Mouse (Mus musculus): ENCODE measurements around the gene Pcnx4. TPM values are rescaled to one million over a fixed set of nuclear protein-coding genes. Genes with fewer than 3 reads are reported as not detected.
A peak's percentile ranks its signal among the peaks of the same experiment; 100 is the strongest.

The Pcnx4 gene
- polyA plus RNA-seq (2015; fragmentation: Nextera tagmentation; extraction: Ambion mirVana) = 19.0 and 20.0 TPM in 2 replicates

DNA sequence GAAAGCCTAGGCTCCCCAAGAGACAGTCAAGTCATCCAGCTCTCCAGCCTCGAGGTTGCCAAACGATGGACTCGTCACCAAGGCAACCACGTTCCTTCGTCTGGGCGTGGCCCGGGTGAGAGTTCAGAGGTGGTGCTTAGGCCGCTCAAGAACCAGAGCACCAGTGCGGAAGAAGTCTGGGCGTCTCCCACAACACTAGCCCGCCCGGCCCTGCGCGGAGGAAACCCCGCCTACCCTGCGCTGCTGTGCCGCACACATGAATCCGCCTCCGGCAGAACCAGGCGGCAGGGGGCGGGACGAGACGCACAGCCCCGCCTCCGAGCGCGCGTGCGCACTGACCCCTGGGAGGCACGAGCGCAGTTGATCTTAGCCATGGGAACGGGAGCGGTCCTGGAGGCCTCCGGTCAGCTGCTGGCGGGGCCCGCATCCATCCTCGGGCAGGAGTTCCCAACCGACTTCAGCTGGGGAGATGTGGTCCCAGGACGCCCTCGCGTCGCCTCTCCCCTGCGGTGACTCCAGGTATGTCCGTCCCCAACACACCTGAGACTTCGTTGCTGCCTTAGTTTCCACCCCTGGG is at the start of gene Pcnx4:
Gene Pcnx4, plus strand, starts transcription at position 363 of the 577 bp plus-strand sequence.
- Histone ChIP-seq H3K4me3 (peak within 1 kb of the TSS; percentile 72), H3K4me2 (peak within 1 kb of the TSS; percentile 69), H3K27ac (peak within 1 kb of the TSS; percentile 72), H3K36me3 (no peaks in the 10 kb centered on the region), H3K9me3 (no peaks in the 10 kb centered on the region), H3K9ac (peak within 1 kb of the TSS; percentile 79), H3K27me3 (no peaks in the 10 kb centered on the region), H3K4me1 (replicated peaks) (peaks cover 12% of the 10 kb centered on the region)
- WGBS = under 1% methylated on average over 45 of the region's 45 CpGs
- ATAC-seq (ENCODE audit: low FRiP score) = peak; percentile 99

DNA sequence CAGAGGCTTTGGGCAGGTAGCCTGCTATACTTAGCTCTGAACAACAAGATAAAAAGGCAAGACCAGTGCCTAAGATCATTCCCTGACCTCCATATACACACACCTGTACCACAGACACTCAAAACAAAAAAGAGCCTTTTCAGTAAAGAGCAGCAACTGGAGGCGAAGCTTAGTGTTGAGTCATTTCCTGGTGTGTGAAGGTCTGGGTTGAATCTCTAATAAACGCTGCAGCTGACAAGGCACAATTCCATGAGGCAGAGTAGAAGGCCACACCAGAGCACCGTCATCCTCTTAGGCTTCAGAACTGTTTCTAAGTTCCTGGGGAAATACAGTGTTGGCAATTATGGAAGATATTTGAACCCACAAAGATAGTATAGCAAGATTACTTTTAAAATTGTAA is 48.7 kb upstream of the Pcnx4 start:
- H3K36me3 ChIP-seq = no peaks in the 10 kb centered on the region
- H3K27ac ChIP-seq = no peak overlapping the region
- ATAC-seq (ENCODE audit: low FRiP score) = no peak
- no peak overlapping the region for H3K9ac ChIP-seq
- no peaks in the 10 kb centered on the region for H3K27me3 ChIP-seq
- no peak overlapping the region for H3K4me2 ChIP-seq
- WGBS = 86% methylated on average over 3 of the region's 3 CpGs
- no peaks in the 10 kb centered on the region for H3K9me3 ChIP-seq
- H3K4me1 ChIP-seq (replicated peaks) = peaks cover 3% of the 10 kb centered on the region; the same call in 1 of the 2 replicates
- H3K4me3 ChIP-seq = no peak overlapping the region

DNA sequence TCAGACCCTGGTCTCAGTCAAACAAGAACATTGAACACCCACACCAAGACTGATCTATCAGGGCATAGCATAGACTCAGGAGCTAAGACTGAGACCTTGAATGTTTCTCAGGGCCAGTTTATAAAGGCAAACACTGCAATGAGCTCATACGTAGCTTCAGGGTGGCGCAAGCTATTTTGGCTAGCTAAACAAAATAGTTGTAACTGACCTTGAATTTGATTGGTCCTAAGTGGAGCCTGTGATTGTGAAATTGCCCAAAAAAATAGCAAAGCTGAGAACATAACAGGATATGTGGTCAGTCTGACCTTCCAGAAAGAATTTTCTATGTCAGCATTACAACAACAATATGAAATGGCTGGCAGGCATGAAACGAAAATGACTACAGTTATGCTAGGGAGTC is 46.2 kb upstream of the Pcnx4 start:
- 94% methylated on average over 3 of the region's 3 CpGs for WGBS
- H3K9ac ChIP-seq = no peak overlapping the region
- H3K36me3 ChIP-seq = no peaks in the 10 kb centered on the region
- no peaks in the 10 kb centered on the region for H3K9me3 ChIP-seq
- no peak overlapping the region for H3K4me2 ChIP-seq
- H3K27ac ChIP-seq = no peak overlapping the region
- no peak for ATAC-seq (ENCODE audit: low FRiP score)
- no peak overlapping the region for H3K4me3 ChIP-seq
- H3K4me1 ChIP-seq (replicated peaks) = no peaks in the 10 kb centered on the region
- no peaks in the 10 kb centered on the region for H3K27me3 ChIP-seq

DNA sequence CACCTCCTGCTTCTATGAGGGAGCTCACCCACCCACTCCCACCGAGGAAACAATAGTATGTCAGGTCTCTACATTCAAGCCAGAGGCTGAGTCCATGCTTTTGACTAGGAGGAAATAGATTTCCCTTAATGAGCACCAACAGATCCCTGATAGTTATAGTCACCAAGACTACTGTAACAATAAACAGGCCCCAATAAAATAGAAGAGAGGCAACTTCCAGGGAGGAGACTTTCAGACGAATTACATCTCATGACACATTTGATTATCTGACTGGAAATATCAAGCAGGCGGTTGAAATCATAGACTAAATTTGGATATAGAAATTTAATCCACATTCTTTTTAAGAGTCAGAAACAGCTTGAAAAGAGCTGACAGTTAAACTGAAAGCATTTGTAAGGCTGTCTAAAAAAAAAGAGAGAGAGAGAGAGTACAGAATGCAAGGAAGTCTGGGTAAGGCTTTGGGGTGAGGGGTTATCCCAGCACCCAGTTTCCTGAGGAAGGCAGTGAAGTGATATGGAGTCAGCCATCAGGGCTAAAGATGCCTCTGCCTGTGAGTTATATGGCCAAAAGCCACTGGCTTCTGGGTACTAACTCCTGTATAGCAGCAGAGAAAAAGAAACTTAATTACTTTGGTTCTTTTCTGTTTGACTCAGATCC is 45.0 kb upstream of the Pcnx4 start:
- H3K9ac ChIP-seq = no peak overlapping the region
- no peaks in the 10 kb centered on the region for H3K4me1 ChIP-seq (replicated peaks)
- no peak for ATAC-seq (ENCODE audit: low FRiP score)
- no peaks in the 10 kb centered on the region for H3K36me3 ChIP-seq
- WGBS = 82% methylated on average over 3 of the region's 3 CpGs
- no peak overlapping the region for H3K4me3 ChIP-seq
- H3K4me2 ChIP-seq = no peak overlapping the region
- no peak overlapping the region for H3K27ac ChIP-seq
- H3K9me3 ChIP-seq = no peaks in the 10 kb centered on the region
- H3K27me3 ChIP-seq = no peaks in the 10 kb centered on the region

DNA sequence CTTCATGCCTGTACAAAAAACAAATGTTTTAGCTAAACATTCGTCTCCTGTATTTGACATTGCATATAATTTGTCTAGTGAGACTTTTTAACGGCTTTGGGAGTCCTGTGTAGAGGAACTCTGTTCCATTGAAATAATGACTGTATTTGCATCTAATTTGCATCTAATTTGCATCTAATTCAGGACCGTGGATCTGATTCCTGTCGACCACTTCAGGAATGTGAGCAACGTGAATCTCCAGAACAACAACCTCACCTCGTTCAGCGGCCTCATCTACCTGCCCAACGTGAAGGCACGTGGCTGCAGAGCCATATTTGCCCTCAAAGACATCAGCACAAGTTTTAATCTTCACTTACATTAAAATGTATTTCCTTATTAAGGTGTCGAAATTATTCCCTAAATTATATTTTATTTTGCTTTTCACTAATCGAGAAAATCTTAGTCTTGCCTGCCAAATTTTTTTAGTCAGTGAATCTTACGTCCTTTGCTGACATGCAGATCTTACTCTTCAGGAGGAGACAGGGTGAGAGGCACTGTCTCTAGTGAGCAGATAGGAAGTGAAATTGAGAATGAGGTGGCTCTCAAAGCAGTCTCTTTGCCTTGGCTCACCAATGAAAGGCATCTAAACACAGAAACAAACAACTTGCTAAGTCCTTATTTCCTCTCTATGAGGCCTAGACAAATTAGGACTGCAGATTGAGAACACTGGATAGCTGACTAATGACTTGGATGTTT is 39.1 kb upstream of the Pcnx4 start:
- Histone ChIP-seq H3K9me3 (no peaks in the 10 kb centered on the region), H3K36me3 (no peaks in the 10 kb centered on the region), H3K27ac (no peak overlapping the region), H3K4me1 (replicated peaks) (peaks cover 5% of the 10 kb centered on the region; the same call in 1 of the 2 replicates), H3K4me3 (no peak overlapping the region), H3K4me2 (no peak overlapping the region), H3K27me3 (no peaks in the 10 kb centered on the region), H3K9ac (no peak overlapping the region)
- 49% methylated on average over 12 of the region's 12 CpGs for WGBS
- ATAC-seq (ENCODE audit: low FRiP score) = no peak

DNA sequence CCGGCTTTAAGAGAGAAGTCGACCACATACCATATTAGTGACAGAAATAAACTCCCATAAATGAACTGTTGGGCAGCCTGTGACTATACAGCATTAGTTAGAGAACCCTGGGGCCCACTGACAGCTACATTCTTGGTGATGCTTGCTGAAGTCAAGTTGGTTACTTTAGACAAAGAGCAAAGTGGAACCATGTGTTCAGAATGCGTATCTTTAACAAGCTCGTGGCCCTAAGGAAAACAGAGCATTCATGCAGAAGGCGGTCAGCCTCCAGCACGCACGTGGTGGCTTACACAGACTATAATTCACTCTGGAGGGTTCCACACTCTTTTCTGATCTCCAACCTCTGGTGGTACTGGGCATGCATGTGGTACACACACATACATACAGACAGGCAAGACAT is 26.6 kb upstream of the Pcnx4 start:
- ATAC-seq (ENCODE audit: low FRiP score) = no peak
- Histone ChIP-seq H3K9ac (no peak overlapping the region), H3K27me3 (no peaks in the 10 kb centered on the region), H3K27ac (no peak overlapping the region), H3K4me3 (no peak overlapping the region), H3K36me3 (no peaks in the 10 kb centered on the region), H3K9me3 (no peaks in the 10 kb centered on the region), H3K4me2 (no peak overlapping the region), H3K4me1 (replicated peaks) (0 out of 2 replicates have a peak, but pooled peaks cover 2% of the 10 kb centered on the region)
- 64% methylated on average over 7 of the region's 7 CpGs for WGBS

DNA sequence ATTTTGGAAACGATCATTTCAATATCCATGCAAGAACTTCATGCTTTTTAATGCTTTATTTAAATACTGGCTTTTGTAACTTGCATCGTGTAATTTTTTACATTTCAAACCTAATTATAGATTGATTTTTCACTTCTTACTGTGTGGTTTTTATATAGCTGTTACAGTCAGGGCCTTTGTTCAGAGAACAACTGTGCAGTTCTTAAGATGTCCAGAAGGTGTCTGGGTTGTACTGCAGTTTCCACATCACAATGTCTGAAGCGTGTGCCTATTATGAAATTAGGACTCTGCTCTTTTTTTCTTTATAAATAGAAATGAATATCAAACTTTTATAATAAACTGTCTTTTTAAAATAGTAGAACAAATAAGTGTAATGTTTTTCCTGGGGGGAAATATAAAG is 20.7 kb upstream of the Pcnx4 start:
- H3K36me3 ChIP-seq = no peaks in the 10 kb centered on the region
- H3K27ac ChIP-seq = no peak overlapping the region
- H3K4me3 ChIP-seq = no peak overlapping the region
- H3K9ac ChIP-seq = no peak overlapping the region
- peaks cover 11% of the 10 kb centered on the region for H3K4me1 ChIP-seq (replicated peaks)
- no peak for ATAC-seq (ENCODE audit: low FRiP score)
- H3K9me3 ChIP-seq = no peaks in the 10 kb centered on the region
- WGBS = 72% methylated on average over 3 of the region's 3 CpGs
- no peak overlapping the region for H3K4me2 ChIP-seq
- no peaks in the 10 kb centered on the region for H3K27me3 ChIP-seq

DNA sequence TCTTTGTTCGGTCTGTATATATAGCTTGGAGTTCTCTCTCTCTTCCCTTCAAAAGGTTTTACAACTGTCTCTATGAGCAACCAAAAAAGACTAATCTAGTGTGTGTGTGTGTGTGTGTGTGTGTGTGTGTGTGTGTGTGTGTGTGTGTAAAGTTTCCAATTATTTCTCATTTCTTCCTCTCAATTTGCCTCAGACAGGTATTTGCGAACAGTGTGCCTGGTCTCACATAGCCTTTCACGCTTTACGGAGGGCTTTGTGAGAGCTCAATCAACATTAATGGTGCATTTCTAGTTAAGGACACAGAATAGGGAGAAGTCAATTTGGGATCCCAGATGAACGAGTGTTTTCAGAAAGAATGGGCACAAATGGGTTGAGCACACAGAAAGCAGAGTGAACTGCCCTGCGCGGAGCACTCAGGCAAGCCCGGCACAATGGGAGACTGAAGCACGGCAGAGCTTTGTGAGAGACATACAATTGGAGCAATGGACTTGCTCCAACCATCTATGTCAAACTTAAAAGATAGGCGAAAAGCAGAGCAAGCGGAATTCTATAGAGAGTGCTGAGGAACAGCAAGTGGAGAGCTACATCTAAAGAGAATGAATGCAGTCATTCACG is 18.0 kb upstream of the Pcnx4 start:
- Histone ChIP-seq H3K4me3 (0 out of 2 replicates have a peak overlapping the region, but pooled peaks have one; percentile 15), H3K27me3 (no peaks in the 10 kb centered on the region), H3K4me2 (peak overlapping the region; percentile 36), H3K36me3 (no peaks in the 10 kb centered on the region), H3K27ac (no peak overlapping the region), H3K9me3 (no peaks in the 10 kb centered on the region), H3K4me1 (replicated peaks) (peaks cover 9% of the 10 kb centered on the region), H3K9ac (peak overlapping the region; percentile 31; the same call in 1 of the 2 replicates)
- ATAC-seq (ENCODE audit: low FRiP score) = no peak
- WGBS = 28% methylated on average over 12 of the region's 12 CpGs

DNA sequence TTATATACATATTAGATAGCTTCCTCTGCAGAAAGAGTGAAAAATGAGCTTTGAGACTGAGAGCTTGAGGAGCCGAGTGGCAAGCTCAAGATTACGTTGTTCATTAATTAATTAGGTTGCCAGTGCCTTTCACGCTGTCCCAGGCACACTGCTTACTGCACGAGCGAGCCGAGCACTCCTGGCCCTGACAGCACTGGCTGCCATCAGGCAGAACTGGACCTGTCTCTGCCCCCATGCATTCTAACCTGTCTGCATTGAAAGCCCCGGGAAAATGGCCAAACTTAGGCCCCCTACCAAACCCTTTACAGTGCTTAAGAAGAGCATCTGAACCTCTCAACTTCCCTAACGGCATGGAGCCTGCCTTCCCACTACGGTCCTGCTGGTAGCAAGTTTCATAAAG is 16.8 kb upstream of the Pcnx4 start:
- Histone ChIP-seq H3K4me3 (no peak overlapping the region), H3K4me1 (replicated peaks) (peaks cover 9% of the 10 kb centered on the region), H3K27ac (no peak overlapping the region), H3K4me2 (0 out of 2 replicates have a peak overlapping the region, but pooled peaks have one; percentile 8), H3K9ac (no peak overlapping the region), H3K9me3 (no peaks in the 10 kb centered on the region), H3K27me3 (no peaks in the 10 kb centered on the region), H3K36me3 (no peaks in the 10 kb centered on the region)
- WGBS = 30% methylated on average over 9 of the region's 9 CpGs
- ATAC-seq (ENCODE audit: low FRiP score) = no peak

DNA sequence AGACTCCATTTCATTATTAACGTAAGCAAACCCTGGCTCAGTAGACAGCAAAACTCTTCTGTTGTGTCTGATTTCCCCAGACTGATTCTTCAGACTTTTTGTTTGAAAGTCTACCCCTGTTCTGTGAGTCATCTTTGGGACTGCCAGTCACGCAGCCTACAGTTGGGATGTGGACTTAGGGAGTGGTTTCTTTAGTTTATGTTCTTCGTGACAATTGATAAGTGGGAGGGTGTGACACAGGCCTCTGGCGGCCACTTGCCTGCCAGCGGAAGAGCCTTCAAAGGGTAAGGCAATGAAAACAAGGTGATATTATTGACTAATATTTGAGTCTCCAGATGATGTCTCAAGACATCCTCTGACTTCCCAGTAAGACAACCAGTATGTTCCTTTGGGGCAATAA is 16.3 kb upstream of the Pcnx4 start:
- H3K27ac ChIP-seq = no peak overlapping the region
- no peak overlapping the region for H3K4me2 ChIP-seq
- H3K36me3 ChIP-seq = no peaks in the 10 kb centered on the region
- H3K4me1 ChIP-seq (replicated peaks) = peaks cover 9% of the 10 kb centered on the region
- no peak overlapping the region for H3K4me3 ChIP-seq
- WGBS = 76% methylated on average over 5 of the region's 5 CpGs
- no peak for ATAC-seq (ENCODE audit: low FRiP score)
- no peaks in the 10 kb centered on the region for H3K27me3 ChIP-seq
- no peaks in the 10 kb centered on the region for H3K9me3 ChIP-seq
- H3K9ac ChIP-seq = no peak overlapping the region

DNA sequence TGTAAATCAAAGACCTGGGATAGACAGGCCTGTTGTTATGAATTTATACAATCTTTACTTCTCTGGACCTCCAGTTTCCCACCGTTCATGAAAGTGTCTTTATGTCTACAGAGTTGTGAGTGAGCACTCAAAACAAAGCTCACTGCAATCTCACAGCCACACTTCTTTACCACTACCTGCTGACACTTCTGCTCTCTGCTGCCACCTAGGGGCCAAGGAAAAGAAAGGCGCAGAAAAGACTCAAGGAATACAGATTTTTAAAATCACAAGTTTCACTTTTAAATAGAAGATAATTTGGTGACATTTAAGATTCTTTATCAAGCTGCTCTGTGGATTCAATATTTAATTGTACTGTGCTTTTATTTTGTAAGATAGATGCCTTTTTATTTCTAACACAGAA is 15.5 kb upstream of the Pcnx4 start:
- no peak overlapping the region for H3K4me2 ChIP-seq
- 0% methylated on average over 2 of the region's 2 CpGs for WGBS
- ATAC-seq (ENCODE audit: low FRiP score) = no peak
- H3K9me3 ChIP-seq = no peaks in the 10 kb centered on the region
- H3K36me3 ChIP-seq = no peaks in the 10 kb centered on the region
- no peak overlapping the region for H3K9ac ChIP-seq
- no peak overlapping the region for H3K4me3 ChIP-seq
- H3K4me1 ChIP-seq (replicated peaks) = peaks cover 9% of the 10 kb centered on the region
- H3K27me3 ChIP-seq = no peaks in the 10 kb centered on the region
- no peak overlapping the region for H3K27ac ChIP-seq

DNA sequence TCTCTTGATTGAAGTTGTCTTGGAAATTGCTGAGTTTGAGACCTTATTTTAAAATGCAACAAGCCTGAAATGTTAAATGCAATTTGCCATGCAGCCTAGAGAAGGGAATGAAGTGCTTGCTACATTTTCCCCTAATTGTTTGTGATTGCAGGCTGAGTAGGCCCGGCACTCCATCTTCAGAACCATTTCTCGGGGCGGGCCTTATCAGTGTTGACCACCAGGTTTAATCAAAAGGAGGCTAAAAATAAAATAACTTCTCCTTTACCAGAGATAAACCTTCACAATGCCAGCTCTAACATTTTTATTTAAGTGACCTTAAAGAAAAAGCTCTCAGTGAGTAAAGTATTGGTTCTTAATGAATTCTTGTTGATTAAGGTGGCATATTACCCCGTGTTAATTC is 10.6 kb upstream of the Pcnx4 start:
- ATAC-seq (ENCODE audit: low FRiP score) = no peak
- no peak overlapping the region for H3K4me3 ChIP-seq
- H3K27ac ChIP-seq = no peak overlapping the region
- H3K4me2 ChIP-seq = no peak overlapping the region
- no peak overlapping the region for H3K9ac ChIP-seq
- H3K36me3 ChIP-seq = no peaks in the 10 kb centered on the region
- no peaks in the 10 kb centered on the region for H3K9me3 ChIP-seq
- H3K4me1 ChIP-seq (replicated peaks) = no peaks in the 10 kb centered on the region
- no peaks in the 10 kb centered on the region for H3K27me3 ChIP-seq
- WGBS = 82% methylated on average over 4 of the region's 4 CpGs
